Mouse (Mus musculus) neural tube, embryonic 14.5 days (tissue): ENCODE results near the gene Pafah2. TPM values are rescaled to one million over a fixed set of nuclear protein-coding genes. Genes with fewer than 3 reads are reported as not detected.

Experiments used
- ATAC-seq: fragments of 200-750 bp; cut with Nextera tagmentation; 2 replicates; pipeline ENCODE4 v1.8.0; 2017; ENCODE audit warnings: low read depth, mild to moderate bottlenecking, moderate TSS enrichment, moderate library complexity
- H3K27ac ChIP-seq: fragments of 300-500 bp; sonication (generic); 2 replicates; pipeline ENCODE4 v1.5.1; 2014; ENCODE audit warnings: low read depth, mild to moderate bottlenecking, control low read depth, low read length, moderate library complexity, mixed read lengths
- H3K27me3 ChIP-seq: fragments of 300-500 bp; sonication (generic); 2 replicates; pipeline ENCODE4 v1.6.1; 2014; ENCODE audit warnings: low read length; ENCODE audit not compliant: control insufficient read depth, insufficient read depth
- H3K36me3 ChIP-seq: fragments of 300-500 bp; sonication (generic); 2 replicates; pipeline ENCODE4 v1.6.1; 2014; ENCODE audit warnings: low read length, mixed read lengths; ENCODE audit not compliant: control insufficient read depth, insufficient read depth
- H3K4me1 ChIP-seq: fragments of 300-500 bp; sonication (generic); 2 replicates; pipeline ENCODE4 v1.6.1; 2014; ENCODE audit warnings: low read length; ENCODE audit not compliant: control insufficient read depth, insufficient read depth
- H3K4me2 ChIP-seq: fragments of 300-500 bp; sonication (generic); 2 replicates; pipeline ENCODE4 v1.6.1; 2014; ENCODE audit warnings: mild to moderate bottlenecking, low read depth, low read length, control low read depth
- H3K4me3 ChIP-seq: fragments of 300-500 bp; sonication (generic); 2 replicates; pipeline ENCODE4 v1.5.1; 2014; ENCODE audit warnings: low read depth, low read length, control low read depth, mixed read lengths
- H3K9ac ChIP-seq: fragments of 300-500 bp; sonication (generic); replicated peaks from 2 replicates; pipeline ENCODE4 v1.6.1; 2014; ENCODE audit warnings: low read depth, mild to moderate bottlenecking, control low read depth, low read length, mixed read lengths
- H3K9me3 ChIP-seq: fragments of 300-500 bp; sonication (generic); 2 replicates; pipeline ENCODE4 v1.6.1; 2016; ENCODE audit warnings: low read length; ENCODE audit not compliant: control insufficient read depth
- WGBS: fragments of 180-500 bp; shearing (Covaris S2); extraction: QIAGEN DNeasy Blood & Tissue Kit; methylation state at CpG from one replicate; pipeline ENCODE4 v1.1.7; 2014; 5-methylcytosine and 5-hydroxymethylcytosine counted together
- polyA plus RNA-seq: library from polyadenylated mRNA; unstranded; fragments of >200 nt; fragmentation: Nextera tagmentation; extraction: Ambion mirVana; gene quantifications from 2 replicates; pipeline ENCODE4 v1.2.1, GENCODE M21; 2014

Pafah2 gene
- polyA plus RNA-seq, 1 experiment from 2014 or later = 7.7 TPM

- H3K36me3 ChIP-seq = no peaks in the 10 kb centered on the region
- H3K27ac ChIP-seq = no peak overlapping the region
- H3K4me2 ChIP-seq = no peak overlapping the region
- no peak overlapping the region for H3K9ac ChIP-seq
- H3K27me3 ChIP-seq = no peaks in the 10 kb centered on the region
- H3K4me3 ChIP-seq = no peak overlapping the region
- no peaks in the 10 kb centered on the region for H3K4me1 ChIP-seq
- WGBS = 78% methylated on average over 6 of the region's 6 CpGs
- no peak for ATAC-seq
- no peaks in the 10 kb centered on the region for H3K9me3 ChIP-seq
Observed at GRCm38 (mm10) chr4:134387268-134387667, 8.9 kb upstream of the Pafah2 start.

GRCm38 (mm10) chr4:134388397-134388796, 7.7 kb upstream of the Pafah2 start:
- ATAC-seq = no peak
- 18% methylated on average over 5 of the region's 5 CpGs for WGBS
- Histone ChIP-seq H3K9ac (no peak overlapping the region), H3K36me3 (no peaks in the 10 kb centered on the region), H3K4me2 (no peak overlapping the region), H3K4me1 (no peaks in the 10 kb centered on the region), H3K4me3 (no peak overlapping the region), H3K9me3 (no peaks in the 10 kb centered on the region), H3K27ac (no peak overlapping the region), H3K27me3 (no peaks in the 10 kb centered on the region)

- Histone ChIP-seq H3K27ac (no peak overlapping the region), H3K4me1 (0 out of 2 replicates have a peak, but pooled peaks cover 2% of the 10 kb centered on the region), H3K4me3 (no peak overlapping the region), H3K9me3 (no peaks in the 10 kb centered on the region), H3K36me3 (no peaks in the 10 kb centered on the region), H3K4me2 (no peak overlapping the region), H3K9ac (no peak overlapping the region), H3K27me3 (no peaks in the 10 kb centered on the region)
- ATAC-seq = no peak
- WGBS = 96% methylated on average over 1 of the region's 1 CpGs
Observed at GRCm38 (mm10) chr4:134391636-134392035, 4.5 kb upstream of the Pafah2 start.

- Histone ChIP-seq H3K9ac (no peak overlapping the region), H3K4me2 (no peak overlapping the region), H3K36me3 (no peaks in the 10 kb centered on the region), H3K4me3 (no peak overlapping the region), H3K9me3 (no peaks in the 10 kb centered on the region), H3K4me1 (0 out of 2 replicates have a peak, but pooled peaks cover 3% of the 10 kb centered on the region), H3K27ac (no peak overlapping the region), H3K27me3 (no peaks in the 10 kb centered on the region)
- WGBS = 12% methylated on average over 8 of the region's 8 CpGs
- ATAC-seq = no peak
Observed at GRCm38 (mm10) chr4:134392595-134392994, 3.5 kb upstream of the Pafah2 start.

- H3K36me3 ChIP-seq = no peaks in the 10 kb centered on the region
Observed at GRCm38 (mm10) chr4:134393026-134393425, 3.1 kb upstream of the Pafah2 start.

GRCm38 (mm10) chr4:134395142-134395541, 978 bp upstream of the Pafah2 start:
- Histone ChIP-seq H3K27ac (no peak overlapping the region), H3K9ac (no peak overlapping the region), H3K9me3 (no peaks in the 10 kb centered on the region), H3K36me3 (no peaks in the 10 kb centered on the region), H3K4me1 (0 out of 2 replicates have a peak, but pooled peaks cover 3% of the 10 kb centered on the region), H3K4me2 (no peak overlapping the region; the same call in 1 of the 2 replicates), H3K4me3 (no peak overlapping the region), H3K27me3 (no peaks in the 10 kb centered on the region)
- 94% methylated on average over 7 of the region's 7 CpGs for WGBS
- no peak for ATAC-seq

More at GRCm38 (mm10) chr4:134393026-134393425, 3.1 kb upstream of the Pafah2 start:
- ATAC-seq = no peak
- Histone ChIP-seq H3K9ac (no peak overlapping the region), H3K4me1 (0 out of 2 replicates have a peak, but pooled peaks cover 3% of the 10 kb centered on the region), H3K27me3 (no peaks in the 10 kb centered on the region), H3K9me3 (no peaks in the 10 kb centered on the region), H3K4me2 (no peak overlapping the region), H3K4me3 (no peak overlapping the region), H3K27ac (no peak overlapping the region)
- 17% methylated on average over 12 of the region's 12 CpGs for WGBS

- Histone ChIP-seq H3K27ac (no peak overlapping the region; the same call in 1 of the 2 replicates), H3K4me1 (peaks cover 10% of the 10 kb centered on the region; the same call in 1 of the 2 replicates), H3K4me3 (no peak overlapping the region), H3K36me3 (no peaks in the 10 kb centered on the region), H3K9me3 (no peaks in the 10 kb centered on the region), H3K4me2 (peak overlapping the region; percentile 88), H3K27me3 (no peaks in the 10 kb centered on the region), H3K9ac (0 out of 2 replicates have a peak overlapping the region, but pooled peaks have one; percentile 12)
- no peak for ATAC-seq
- 41% methylated on average over 7 of the region's 7 CpGs for WGBS
Observed at GRCm38 (mm10) chr4:134397121-134397520, 1.0 kb downstream of the Pafah2 start.

GRCm38 (mm10) chr4:134397732-134398131, 1.6 kb downstream of the Pafah2 start:
- Histone ChIP-seq H3K4me2 (no peak overlapping the region; the same call in 1 of the 2 replicates), H3K27me3 (no peaks in the 10 kb centered on the region), H3K4me3 (no peak overlapping the region), H3K9me3 (no peaks in the 10 kb centered on the region), H3K36me3 (no peaks in the 10 kb centered on the region), H3K27ac (no peak overlapping the region), H3K9ac (no peak overlapping the region), H3K4me1 (peaks cover 10% of the 10 kb centered on the region; the same call in 1 of the 2 replicates)
- WGBS = 88% methylated on average over 8 of the region's 9 CpGs
- no peak for ATAC-seq

GRCm38 (mm10) chr4:134400206-134400605, 4.1 kb downstream of the Pafah2 start:
- Histone ChIP-seq H3K9me3 (no peaks in the 10 kb centered on the region), H3K4me2 (peak overlapping the region; percentile 54; the same call in 1 of the 2 replicates), H3K27ac (peak overlapping the region; percentile 72), H3K4me1 (peaks cover 10% of the 10 kb centered on the region; the same call in 1 of the 2 replicates), H3K36me3 (no peaks in the 10 kb centered on the region), H3K27me3 (no peaks in the 10 kb centered on the region), H3K4me3 (no peak overlapping the region), H3K9ac (no peak overlapping the region)
- ATAC-seq = no peak
- WGBS = 16% methylated on average over 5 of the region's 5 CpGs
